Mouse (Mus musculus) thymus, postnatal 14 days (tissue): Measurements from ENCODE around the gene Stk11ip.

Source experiments
- DNase-seq: peaks from one replicate; pipeline ENCODE4 v3.0.0; 2021

Gene Stk11ip

DNA sequence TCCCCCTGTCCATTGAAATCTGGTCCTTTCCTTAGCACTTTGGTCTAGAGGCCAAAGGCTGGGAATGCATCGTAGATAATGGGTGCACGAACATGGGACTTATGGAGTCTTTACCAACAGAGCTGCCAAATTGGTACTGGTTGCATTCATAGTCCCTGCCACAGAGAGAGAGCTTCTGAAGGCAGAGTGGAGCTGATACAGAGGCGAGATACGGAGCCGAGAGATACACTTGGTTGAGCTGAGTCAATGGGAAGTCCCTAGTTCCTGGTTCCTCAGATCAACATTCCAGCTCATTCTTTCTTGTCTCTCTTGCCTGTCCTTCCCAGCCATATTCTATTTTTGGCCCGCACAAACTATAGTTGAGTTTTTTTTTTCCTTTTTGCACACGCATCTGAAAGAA lies 52.4 kb downstream of the Stk11ip start:
- DNase-seq = no peak

DNA sequence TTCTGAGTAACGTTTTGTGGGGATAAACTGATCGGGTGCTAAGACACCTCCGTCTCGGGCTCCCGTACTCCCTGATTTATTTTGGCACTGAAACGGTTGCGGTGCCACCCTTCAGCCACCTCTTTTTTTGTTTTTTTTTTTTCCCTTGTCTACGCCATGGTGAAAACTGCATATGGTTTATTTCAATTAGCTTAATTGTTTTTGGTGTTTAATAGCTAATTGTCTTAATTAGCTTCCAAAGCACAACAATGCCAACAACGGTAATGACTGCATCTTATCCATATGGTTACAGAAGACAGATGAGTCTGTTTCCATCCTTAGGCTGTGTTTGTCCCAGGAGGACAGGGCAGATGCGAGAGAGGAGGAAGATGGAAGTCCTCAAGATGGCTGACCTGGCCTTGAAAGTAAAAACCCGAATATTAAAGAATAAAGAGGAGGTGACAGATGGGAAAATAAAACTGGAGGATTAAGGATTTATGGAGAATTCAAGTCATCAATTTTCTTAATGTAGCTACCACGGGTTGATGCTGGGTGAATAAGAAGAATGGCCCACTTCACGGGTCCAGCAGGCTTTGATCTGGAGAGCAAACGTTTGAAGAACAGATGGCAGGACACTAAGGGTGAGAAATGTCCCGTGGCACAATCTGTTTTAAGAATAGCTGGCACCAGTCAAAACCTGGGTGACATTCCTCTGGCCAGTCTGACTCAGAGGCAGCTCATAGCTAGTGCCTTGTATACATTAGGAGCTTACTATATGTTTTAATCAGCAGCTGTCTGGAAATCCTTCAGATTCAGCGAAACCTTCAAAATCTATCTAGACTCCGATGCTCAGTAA lies 53.4 kb downstream of the Stk11ip start:
- DNase-seq = no peak

DNA sequence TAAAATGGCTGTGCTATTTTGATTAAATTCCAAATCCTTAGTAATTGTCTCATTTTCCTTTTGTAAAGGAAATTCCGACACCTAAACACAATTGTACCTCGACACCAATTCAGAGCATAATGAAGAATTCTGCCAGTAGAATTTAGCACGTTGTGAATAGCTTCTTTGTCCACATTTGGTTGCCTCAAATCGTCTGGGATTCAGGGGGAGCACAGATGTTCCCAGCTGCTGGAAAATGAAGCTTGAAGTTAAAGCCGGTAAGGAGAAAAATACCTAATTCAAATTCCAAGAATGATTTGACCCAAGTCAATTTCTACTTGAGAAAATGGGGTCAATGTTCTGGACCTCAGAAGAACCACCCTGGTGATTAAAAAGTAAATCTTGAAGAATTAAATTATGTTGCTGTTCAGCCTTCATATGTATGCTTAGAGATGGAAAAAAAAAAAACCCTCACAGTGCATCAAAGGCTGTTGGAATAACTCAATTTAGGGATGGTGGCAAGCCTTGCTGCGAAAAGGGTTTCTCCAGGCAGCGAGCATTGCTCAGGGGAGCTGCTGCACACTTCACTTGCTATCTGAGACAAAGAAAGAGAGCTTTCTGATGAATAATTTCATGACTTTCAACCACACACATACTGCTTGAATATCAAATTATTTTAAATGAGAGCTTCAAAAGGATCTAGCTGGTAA lies 60.8 kb downstream of the Stk11ip start:
- DNase-seq = no peak

DNA sequence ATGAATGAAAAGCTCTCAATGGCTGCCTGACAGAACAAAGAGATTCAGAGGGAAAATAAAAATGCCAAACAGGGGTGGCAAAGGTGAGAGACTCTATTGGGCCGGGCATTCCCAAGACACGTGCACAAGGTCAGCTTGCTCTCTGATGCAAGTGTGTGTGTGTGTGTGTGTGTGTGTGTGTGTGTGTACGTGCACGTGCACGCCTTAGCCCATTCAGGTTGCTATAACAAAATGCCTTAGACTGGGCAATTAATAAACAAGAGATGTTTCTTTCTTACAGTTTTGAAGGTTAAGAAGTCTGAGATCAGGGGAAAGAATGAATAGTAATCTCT lies 61.3 kb downstream of the Stk11ip start:
- DNase-seq = no peak

DNA sequence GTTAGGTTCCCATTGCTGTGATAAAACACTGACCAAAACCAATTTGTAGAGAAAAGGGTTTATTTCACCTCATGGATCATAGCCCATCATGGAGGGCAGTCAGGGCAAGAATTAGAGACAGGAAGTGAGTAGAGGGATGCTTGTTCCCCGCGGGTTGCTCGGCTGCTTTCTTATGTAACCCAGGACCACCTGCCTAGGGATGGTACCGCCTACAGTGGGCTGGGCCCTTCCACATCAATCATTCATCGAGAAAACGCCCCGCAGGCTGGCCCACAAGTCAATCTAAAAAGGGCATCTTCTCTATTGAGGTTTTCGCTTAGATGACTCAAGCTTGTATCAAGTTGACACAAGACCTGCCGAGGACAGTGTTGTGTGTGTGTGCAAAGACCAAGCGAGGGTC lies 61.7 kb downstream of the Stk11ip start:
- DNase-seq = no peak

DNA sequence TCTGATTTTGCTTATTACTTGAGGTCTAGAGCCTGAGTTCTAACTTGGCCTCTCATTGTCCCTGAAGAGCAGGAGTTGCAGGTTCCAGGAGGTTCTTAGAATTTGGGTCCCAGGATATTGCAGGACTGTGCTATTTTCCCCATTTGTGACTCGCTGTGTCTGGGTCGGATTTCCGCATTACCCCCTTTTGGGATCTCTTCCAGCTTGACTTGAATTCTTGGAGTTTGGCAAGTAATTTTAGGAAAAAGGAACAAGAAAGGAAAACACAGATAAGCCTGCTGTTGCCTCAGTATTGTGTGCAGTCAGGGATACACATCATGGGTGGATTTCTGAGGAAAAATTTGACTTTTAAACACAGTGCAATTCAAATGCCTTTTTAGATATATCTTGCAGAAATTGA lies 65.5 kb downstream of the Stk11ip start:
- no peak for DNase-seq
